Mouse (Mus musculus): ENCODE data around the gene Cntnap4. TPM values are rescaled to one million over a fixed set of nuclear protein-coding genes. Genes with fewer than 3 reads are reported as not detected.

Cntnap4 gene
- polyA plus RNA-seq, 1 experiment, result 4.6 TPM

DNA sequence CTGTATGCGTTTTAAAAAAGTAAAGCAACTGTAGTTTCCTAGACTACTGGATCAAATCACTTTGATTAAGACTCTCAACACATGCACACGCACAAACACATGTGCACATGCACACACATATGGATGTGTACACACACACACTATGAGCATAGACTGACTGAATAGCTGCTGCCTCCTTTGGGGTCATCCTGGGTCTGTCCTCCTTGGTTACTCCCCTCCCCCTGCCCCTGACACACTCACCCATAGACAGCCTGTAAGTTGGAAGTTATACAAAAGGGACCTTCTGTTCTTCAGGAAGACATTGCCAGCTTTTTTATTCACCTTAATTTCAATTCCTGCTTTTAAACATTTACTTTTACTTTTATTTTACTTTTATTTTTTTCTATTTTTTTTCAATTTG lies 13.6 kb downstream of the Cntnap4 start:
- Histone ChIP-seq H3K36me3 (ENCODE audit: control insufficient read depth, insufficient read depth) (no peaks in the 10 kb centered on the region), H3K27me3 (ENCODE audit: control insufficient read depth, insufficient read depth, insufficient read length) (no peaks in the 10 kb centered on the region), H3K4me3 (no peak overlapping the region), H3K79me2 (ENCODE audit: control insufficient read depth, insufficient read depth) (no peaks in the 10 kb centered on the region), H3K4me2 (ENCODE audit: low read depth) (no peak overlapping the region), H3ac (ENCODE audit: control insufficient read depth, insufficient read length) (no peak overlapping the region)
- no peak for TF ChIP-seq POLR2AphosphoS2 (IDR thresholded peaks at IDR 0.05; ENCODE audit: insufficient read length, low read depth)
- no peak for TF ChIP-seq POLR2A (IDR thresholded peaks at IDR 0.05; ENCODE audit: insufficient read length, low read depth)
- TF ChIP-seq TCF12 (IDR thresholded peaks at IDR 0.05; ENCODE audit: insufficient read depth, poor library complexity, severe bottlenecking), result no peak
- no peak for TF ChIP-seq TCF3 (IDR thresholded peaks at IDR 0.05; ENCODE audit: insufficient read length, low read depth)
- TF ChIP-seq MYOG (IDR thresholded peaks at IDR 0.05; ENCODE audit: control insufficient read depth in 1 of 3, insufficient read depth in 1 of 3, insufficient read length in 2 of 3, low read depth in 2 of 3), result no peak
- no peak for TF ChIP-seq CEBPB (IDR thresholded peaks at IDR 0.05; ENCODE audit: insufficient read depth, poor library complexity, severe bottlenecking)

DNA sequence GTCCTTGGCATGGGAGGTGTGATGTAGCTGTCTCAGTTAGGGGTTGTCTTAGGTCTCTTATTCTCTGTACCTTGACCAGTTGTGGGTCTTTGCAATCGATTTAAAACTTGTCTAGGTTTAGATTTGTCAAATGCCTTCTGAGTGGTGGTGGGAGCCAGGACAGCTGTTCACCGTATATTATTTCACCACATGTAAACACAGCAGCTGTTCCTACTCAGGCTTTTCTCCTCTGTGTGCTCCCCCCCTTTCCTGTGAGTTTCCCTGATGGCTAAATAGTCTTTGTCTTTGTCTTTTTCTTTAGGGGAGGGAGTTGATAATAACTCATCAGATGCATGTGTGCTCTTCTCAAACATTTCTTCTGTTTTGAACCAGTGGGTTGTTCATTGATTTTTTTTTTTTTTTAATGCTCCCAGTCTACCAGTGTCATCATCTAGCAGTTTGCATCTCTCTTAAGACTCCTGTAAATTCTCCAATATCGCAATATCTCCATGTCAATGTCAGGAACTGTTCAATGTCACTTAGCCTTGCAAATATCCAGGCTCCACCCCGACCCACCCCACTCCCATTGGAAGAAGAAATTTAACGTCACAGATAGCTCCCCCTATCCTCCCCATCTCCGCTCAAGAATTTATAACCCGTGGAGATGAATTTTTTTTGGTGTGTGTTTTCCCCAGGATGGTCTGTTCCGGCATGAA lies 18.7 kb downstream of the Cntnap4 start:
- no peak overlapping the region for H3K4me3 ChIP-seq
- peak overlapping the region; percentile 81 for H3K4me2 ChIP-seq (ENCODE audit: low read depth)
- H3ac ChIP-seq (ENCODE audit: control insufficient read depth, insufficient read length), result no peak overlapping the region
- H3K27me3 ChIP-seq (ENCODE audit: control insufficient read depth, insufficient read depth, insufficient read length), result no peaks in the 10 kb centered on the region
- H3K79me2 ChIP-seq (ENCODE audit: control insufficient read depth, insufficient read depth), result no peaks in the 10 kb centered on the region
- TF ChIP-seq POLR2AphosphoS2 (IDR thresholded peaks at IDR 0.05; ENCODE audit: insufficient read length, low read depth) (no peak), SRF (IDR thresholded peaks at IDR 0.05; ENCODE audit: control insufficient read depth, insufficient read length, low read depth) (no peak), MYOD1 (IDR thresholded peaks at IDR 0.05; ENCODE audit: control insufficient read depth in 1 of 3, insufficient read length in 2 of 3, low read depth in 2 of 3) (peak; percentile 41 to 86 (median 85)), USF1 (IDR thresholded peaks at IDR 0.05; ENCODE audit: low read depth) (no peak), MYOG (IDR thresholded peaks at IDR 0.05; ENCODE audit: control insufficient read depth in 1 of 3, insufficient read depth in 1 of 3, insufficient read length in 2 of 3, low read depth in 2 of 3) (peak in 1 of 3 experiments; percentile 36), TCF3 (IDR thresholded peaks at IDR 0.05; ENCODE audit: insufficient read length, low read depth) (peak; percentile 48), E2F4 (IDR thresholded peaks at IDR 0.05; ENCODE audit: insufficient read depth) (no peak), TCF12 (IDR thresholded peaks at IDR 0.05; ENCODE audit: insufficient read depth, poor library complexity, severe bottlenecking) (peak; percentile 63), REST (IDR thresholded peaks at IDR 0.05; ENCODE audit: insufficient read depth, insufficient read length) (no peak), MAX (IDR thresholded peaks at IDR 0.05; ENCODE audit: low read depth) (no peak), POLR2A (IDR thresholded peaks at IDR 0.05; ENCODE audit: insufficient read length, low read depth) (no peak), CEBPB (IDR thresholded peaks at IDR 0.05; ENCODE audit: insufficient read depth, poor library complexity, severe bottlenecking) (no peak)
- H3K36me3 ChIP-seq (ENCODE audit: control insufficient read depth, insufficient read depth), result no peaks in the 10 kb centered on the region

DNA sequence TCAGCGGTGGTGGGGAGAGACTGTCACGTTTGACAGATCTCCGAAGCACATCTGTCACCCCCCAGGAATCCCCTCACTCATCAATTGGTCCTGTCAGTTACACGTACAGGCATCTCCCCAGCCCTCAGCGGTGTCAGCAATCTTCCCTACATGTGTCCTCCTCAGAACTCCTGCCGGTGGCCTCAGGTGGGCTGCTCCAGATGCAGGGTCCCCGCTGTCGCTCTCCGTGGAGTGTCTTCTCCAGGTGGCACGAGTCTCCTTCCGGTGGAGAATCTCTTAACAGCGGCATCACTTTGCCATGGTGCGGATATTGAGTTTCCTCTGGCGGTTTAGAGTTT lies 19.2 kb downstream of the Cntnap4 start:
- no peak for TF ChIP-seq MYOD1 (IDR thresholded peaks at IDR 0.05; ENCODE audit: control insufficient read depth in 1 of 3, insufficient read length in 2 of 3, low read depth in 2 of 3)
- TF ChIP-seq E2F4 (IDR thresholded peaks at IDR 0.05; ENCODE audit: insufficient read depth), result no peak
- TF ChIP-seq POLR2AphosphoS2 (IDR thresholded peaks at IDR 0.05; ENCODE audit: insufficient read length, low read depth), result no peak
- no peak for TF ChIP-seq MYOG (IDR thresholded peaks at IDR 0.05; ENCODE audit: control insufficient read depth in 1 of 3, insufficient read depth in 1 of 3, insufficient read length in 2 of 3, low read depth in 2 of 3)
- no peak for TF ChIP-seq MAX (IDR thresholded peaks at IDR 0.05; ENCODE audit: low read depth)
- Histone ChIP-seq H3K36me3 (ENCODE audit: control insufficient read depth, insufficient read depth) (no peaks in the 10 kb centered on the region), H3K79me2 (ENCODE audit: control insufficient read depth, insufficient read depth) (no peaks in the 10 kb centered on the region), H3K27me3 (ENCODE audit: control insufficient read depth, insufficient read depth, insufficient read length) (no peaks in the 10 kb centered on the region), H3ac (ENCODE audit: control insufficient read depth, insufficient read length) (no peak overlapping the region), H3K4me2 (ENCODE audit: low read depth) (peak overlapping the region; percentile 81), H3K4me3 (no peak overlapping the region)

DNA sequence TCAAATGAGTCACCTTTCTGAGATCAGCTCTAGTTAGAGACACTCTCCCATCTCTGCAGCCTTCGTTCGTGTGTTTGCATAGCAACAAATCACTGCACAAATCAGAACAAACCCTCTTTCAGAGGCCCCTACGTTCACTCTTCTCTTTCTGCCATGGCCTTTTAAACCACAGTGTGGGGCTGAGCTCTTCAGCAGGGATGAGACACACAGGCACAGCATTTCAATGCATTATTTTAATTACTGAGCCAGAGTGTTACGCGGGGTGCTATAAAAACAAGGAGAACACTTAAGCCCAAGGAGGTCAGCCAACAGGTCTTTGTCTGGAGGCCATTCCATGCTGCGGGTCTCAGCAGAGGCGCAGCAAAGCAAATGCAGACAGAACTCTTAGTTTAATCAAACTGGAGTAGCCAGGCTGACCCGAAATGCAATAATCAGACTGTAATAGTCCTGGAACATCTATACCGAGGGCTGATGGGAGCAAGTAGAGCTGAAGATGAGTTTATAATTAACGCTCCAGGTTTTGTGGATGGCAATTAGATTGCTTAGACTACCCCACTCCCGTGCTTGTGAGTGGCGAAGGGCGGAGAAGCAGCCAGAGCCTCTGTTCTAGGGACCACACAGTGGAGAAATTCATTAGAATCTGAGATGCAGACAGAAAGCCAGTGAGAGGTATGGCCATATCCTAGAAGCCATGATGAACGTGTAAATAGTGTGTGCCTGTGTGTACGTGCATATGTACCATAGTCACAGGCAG lies 26.4 kb downstream of the Cntnap4 start:
- no peak for TF ChIP-seq REST (IDR thresholded peaks at IDR 0.05; ENCODE audit: insufficient read depth, insufficient read length)
- TF ChIP-seq CEBPB (IDR thresholded peaks at IDR 0.05; ENCODE audit: insufficient read depth, poor library complexity, severe bottlenecking), result no peak
- no peak for TF ChIP-seq TCF3 (IDR thresholded peaks at IDR 0.05; ENCODE audit: insufficient read length, low read depth)
- TF ChIP-seq USF1 (IDR thresholded peaks at IDR 0.05; ENCODE audit: low read depth), result no peak
- no peak for TF ChIP-seq MAX (IDR thresholded peaks at IDR 0.05; ENCODE audit: low read depth)
- no peak for TF ChIP-seq TCF12 (IDR thresholded peaks at IDR 0.05; ENCODE audit: insufficient read depth, poor library complexity, severe bottlenecking)
- no peak for TF ChIP-seq SRF (IDR thresholded peaks at IDR 0.05; ENCODE audit: control insufficient read depth, insufficient read length, low read depth)
- no peak for TF ChIP-seq MYOD1 (IDR thresholded peaks at IDR 0.05; ENCODE audit: control insufficient read depth in 1 of 3, insufficient read length in 2 of 3, low read depth in 2 of 3)
- no peak for TF ChIP-seq MYOG (IDR thresholded peaks at IDR 0.05; ENCODE audit: control insufficient read depth in 1 of 3, insufficient read depth in 1 of 3, insufficient read length in 2 of 3, low read depth in 2 of 3)
- no peak for TF ChIP-seq E2F4 (IDR thresholded peaks at IDR 0.05; ENCODE audit: insufficient read depth)
- TF ChIP-seq POLR2A (IDR thresholded peaks at IDR 0.05; ENCODE audit: insufficient read length, low read depth), result no peak
- no peak for TF ChIP-seq POLR2AphosphoS2 (IDR thresholded peaks at IDR 0.05; ENCODE audit: insufficient read length, low read depth)

More for the DNA sequence above, 26.4 kb downstream of the Cntnap4 start:
- H3K36me3 ChIP-seq (ENCODE audit: control insufficient read depth, insufficient read depth), result no peaks in the 10 kb centered on the region
- no peaks in the 10 kb centered on the region for H3K79me2 ChIP-seq (ENCODE audit: control insufficient read depth, insufficient read depth)
- H3K4me3 ChIP-seq, result no peak overlapping the region
- no peak overlapping the region for H3ac ChIP-seq (ENCODE audit: control insufficient read depth, insufficient read length)
- no peak overlapping the region for H3K4me2 ChIP-seq (ENCODE audit: low read depth)
- H3K27me3 ChIP-seq (ENCODE audit: control insufficient read depth, insufficient read depth, insufficient read length), result no peaks in the 10 kb centered on the region
